Mouse (Mus musculus): Measurements from ENCODE around the gene Vkorc1l1. TPM values are rescaled to one million over a fixed set of nuclear protein-coding genes. Genes with fewer than 3 reads are reported as not detected.

The Vkorc1l1 gene
- polyA plus RNA-seq, 1 experiment from 2014 or later, result 25.8 TPM

DNA sequence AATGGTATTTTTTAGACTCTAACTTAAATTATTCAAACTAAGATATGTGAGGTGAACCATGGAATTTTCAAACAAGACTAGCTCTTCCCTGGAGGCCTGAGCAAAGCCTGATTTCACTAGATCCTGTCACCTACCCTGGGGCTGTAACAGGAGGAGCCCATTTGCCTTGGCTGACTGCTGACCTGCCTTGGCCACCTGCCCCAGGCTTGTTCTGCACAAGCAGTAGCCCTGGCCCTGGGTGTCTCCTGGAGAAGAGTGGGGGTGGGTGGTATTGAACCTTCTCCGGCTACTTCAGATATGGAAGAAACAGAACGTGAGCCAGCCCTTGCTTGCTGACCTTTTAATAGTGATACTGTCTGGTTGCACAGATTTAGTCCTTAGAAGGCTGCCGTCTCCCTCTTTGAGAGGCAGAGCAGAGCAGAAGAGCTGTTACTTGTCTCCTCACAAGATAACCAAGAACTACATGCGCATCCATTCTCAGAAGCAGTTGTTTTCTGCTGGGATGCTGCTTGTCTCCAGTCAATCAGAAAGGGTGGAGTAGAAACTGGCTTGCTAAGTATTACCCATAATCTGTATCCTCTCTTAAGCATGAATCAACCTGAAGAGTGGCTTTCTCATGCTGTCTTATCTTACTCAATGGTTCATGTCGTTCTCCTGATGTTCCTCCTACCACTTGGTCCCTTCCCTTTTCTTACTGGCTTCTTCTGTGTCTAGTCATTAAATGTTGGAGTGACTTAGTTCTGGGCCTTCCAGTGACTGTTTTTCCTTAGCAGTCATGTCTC, 12.9 kb downstream of the Vkorc1l1 start:
- no peaks in the 10 kb centered on the region for H3K27me3 ChIP-seq (ENCODE audit: insufficient read depth, poor library complexity, severe bottlenecking)
- peaks cover 11% of the 10 kb centered on the region for H3K4me1 ChIP-seq
- H3K36me3 ChIP-seq, result peaks cover 7% of the 10 kb centered on the region; the same call in 1 of the 2 replicates
- no peak for DNase-seq (ENCODE audit: low spot score)
- no peaks in the 10 kb centered on the region for H3K9me3 ChIP-seq
- WGBS, result 50% methylated on average over 5 of the region's 5 CpGs
- no peak overlapping the region for H3K4me3 ChIP-seq
- no peak overlapping the region for H3K27ac ChIP-seq

- H3K27me3 ChIP-seq (ENCODE audit: insufficient read depth, poor library complexity, severe bottlenecking), result no peaks in the 10 kb centered on the region
- no peak overlapping the region for H3K27ac ChIP-seq
- peaks cover 11% of the 10 kb centered on the region for H3K4me1 ChIP-seq
- WGBS, result 71% methylated on average over 6 of the region's 6 CpGs
- no peak overlapping the region for H3K4me3 ChIP-seq
- H3K36me3 ChIP-seq, result peaks cover 12% of the 10 kb centered on the region
- no peak for DNase-seq (ENCODE audit: low spot score)
- H3K9me3 ChIP-seq, result no peaks in the 10 kb centered on the region
These were observed 14.0 kb downstream of the Vkorc1l1 start for GRCm38 (mm10) chr5:129955792-129956191.

- Histone ChIP-seq H3K4me3 (no peak overlapping the region), H3K9me3 (no peaks in the 10 kb centered on the region), H3K27ac (no peak overlapping the region), H3K4me1 (no peaks in the 10 kb centered on the region), H3K27me3 (ENCODE audit: insufficient read depth, poor library complexity, severe bottlenecking) (no peaks in the 10 kb centered on the region), H3K36me3 (peaks cover 9% of the 10 kb centered on the region)
- WGBS, result 89% methylated on average over 4 of the region's 4 CpGs
- DNase-seq (ENCODE audit: low spot score), result no peak
These were observed 21.5 kb downstream of the Vkorc1l1 start for GRCm38 (mm10) chr5:129963224-129963623.

DNA sequence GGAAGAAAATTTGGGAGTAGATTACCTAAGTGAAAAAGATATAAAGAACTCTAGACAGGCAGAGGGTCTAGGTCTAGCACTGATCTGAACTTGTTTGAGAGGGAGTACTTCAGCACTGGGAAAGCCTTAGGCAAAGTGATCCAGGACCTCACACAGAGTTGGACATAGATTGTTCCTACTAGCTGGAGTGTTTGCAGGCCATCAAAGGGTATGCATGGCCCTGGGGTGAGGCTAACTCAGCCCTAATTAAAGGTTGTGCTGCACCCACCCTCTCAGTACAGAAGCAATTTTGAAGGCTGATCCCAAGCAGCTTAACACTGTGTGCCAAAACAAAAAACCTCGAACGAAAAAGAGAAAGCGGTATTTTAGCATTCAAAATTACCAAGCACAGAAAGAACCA, 24.7 kb downstream of the Vkorc1l1 start:
- no peak for DNase-seq (ENCODE audit: low spot score)
- WGBS, result 92% methylated on average over 3 of the region's 3 CpGs
- H3K4me1 ChIP-seq, result no peaks in the 10 kb centered on the region

DNA sequence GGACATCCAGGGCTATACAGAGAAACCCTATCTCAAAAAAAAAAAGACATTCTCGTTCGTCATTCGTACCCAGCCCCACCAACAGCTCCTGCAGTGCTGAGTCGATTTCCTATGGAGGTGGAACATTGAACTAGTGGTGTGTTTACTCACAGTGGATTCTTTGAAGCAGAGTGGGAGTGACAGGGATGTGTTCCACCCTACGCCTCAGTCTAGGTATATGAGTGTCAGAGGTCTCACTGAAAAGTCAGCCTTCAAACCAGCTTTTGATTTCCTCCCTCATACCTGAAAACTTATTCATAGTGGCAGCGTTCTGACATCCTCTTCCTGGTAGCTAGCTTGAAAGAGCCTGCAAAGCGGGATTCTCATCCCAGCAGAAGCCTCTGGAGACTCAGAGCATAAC, 26.6 kb downstream of the Vkorc1l1 start:
- Histone ChIP-seq H3K4me3 (no peak overlapping the region), H3K9me3 (no peaks in the 10 kb centered on the region), H3K4me1 (no peaks in the 10 kb centered on the region), H3K27me3 (ENCODE audit: insufficient read depth, poor library complexity, severe bottlenecking) (no peaks in the 10 kb centered on the region), H3K36me3 (peaks cover 7% of the 10 kb centered on the region; the same call in 1 of the 2 replicates), H3K27ac (no peak overlapping the region)
- WGBS, result 85% methylated on average over 7 of the region's 7 CpGs
- DNase-seq (ENCODE audit: low spot score), result no peak

More for the DNA sequence above, 24.7 kb downstream of the Vkorc1l1 start:
- H3K36me3 ChIP-seq, result peaks cover 1% of the 10 kb centered on the region; the same call in 1 of the 2 replicates
- no peak overlapping the region for H3K27ac ChIP-seq
- no peaks in the 10 kb centered on the region for H3K9me3 ChIP-seq
- H3K27me3 ChIP-seq (ENCODE audit: insufficient read depth, poor library complexity, severe bottlenecking), result no peaks in the 10 kb centered on the region
- H3K4me3 ChIP-seq, result no peak overlapping the region

DNA sequence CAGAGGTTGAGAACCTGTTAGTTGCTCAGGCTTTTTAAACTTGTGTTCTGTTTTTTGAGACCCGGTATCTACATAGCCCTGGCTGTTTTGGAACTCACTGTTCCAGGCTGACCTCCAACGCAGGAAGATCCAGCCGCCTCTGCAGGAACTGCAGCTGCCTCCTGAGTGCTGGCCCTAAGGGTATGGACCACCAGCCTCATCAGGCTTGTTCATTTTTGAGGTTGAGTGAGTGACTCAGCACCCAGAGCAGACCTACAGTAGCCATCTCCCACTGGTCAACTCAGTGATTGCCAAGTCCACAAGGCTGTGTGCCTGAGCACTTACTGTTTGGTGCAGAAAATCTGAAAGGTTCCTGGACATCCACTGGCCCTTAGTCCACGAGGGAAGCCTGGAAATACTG, 29.7 kb downstream of the Vkorc1l1 start:
- WGBS, result 84% methylated on average over 4 of the region's 4 CpGs
- Histone ChIP-seq H3K27ac (no peak overlapping the region), H3K9me3 (no peaks in the 10 kb centered on the region), H3K4me1 (no peaks in the 10 kb centered on the region), H3K4me3 (no peak overlapping the region), H3K27me3 (ENCODE audit: insufficient read depth, poor library complexity, severe bottlenecking) (no peaks in the 10 kb centered on the region), H3K36me3 (peaks cover 22% of the 10 kb centered on the region; the same call in 1 of the 2 replicates)
- no peak for DNase-seq (ENCODE audit: low spot score)

DNA sequence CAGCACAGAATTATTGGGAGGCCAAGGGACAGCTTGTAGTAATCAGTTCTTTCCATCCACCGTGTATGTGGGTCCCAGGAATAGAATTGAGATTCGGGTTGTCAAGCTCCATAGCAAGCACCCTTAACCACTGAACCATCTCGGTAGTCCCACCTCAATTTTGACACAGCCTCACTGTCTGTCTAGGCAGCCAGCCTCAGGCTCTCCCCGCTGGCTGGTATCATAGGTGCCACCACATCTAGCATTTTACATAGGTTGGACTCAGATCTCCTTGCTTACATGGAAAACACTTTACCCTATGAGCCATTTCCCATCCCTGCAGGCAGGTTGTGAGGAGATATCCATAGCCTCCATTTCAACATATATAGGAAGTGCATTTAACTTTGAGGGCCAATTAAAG, 32.6 kb downstream of the Vkorc1l1 start:
- no peak for DNase-seq (ENCODE audit: low spot score)
- 85% methylated on average over 4 of the region's 4 CpGs for WGBS
- Histone ChIP-seq H3K9me3 (no peaks in the 10 kb centered on the region), H3K4me3 (no peak overlapping the region), H3K27me3 (ENCODE audit: insufficient read depth, poor library complexity, severe bottlenecking) (no peaks in the 10 kb centered on the region), H3K27ac (no peak overlapping the region), H3K4me1 (peaks cover 9% of the 10 kb centered on the region), H3K36me3 (peaks cover 22% of the 10 kb centered on the region; the same call in 1 of the 2 replicates)

DNA sequence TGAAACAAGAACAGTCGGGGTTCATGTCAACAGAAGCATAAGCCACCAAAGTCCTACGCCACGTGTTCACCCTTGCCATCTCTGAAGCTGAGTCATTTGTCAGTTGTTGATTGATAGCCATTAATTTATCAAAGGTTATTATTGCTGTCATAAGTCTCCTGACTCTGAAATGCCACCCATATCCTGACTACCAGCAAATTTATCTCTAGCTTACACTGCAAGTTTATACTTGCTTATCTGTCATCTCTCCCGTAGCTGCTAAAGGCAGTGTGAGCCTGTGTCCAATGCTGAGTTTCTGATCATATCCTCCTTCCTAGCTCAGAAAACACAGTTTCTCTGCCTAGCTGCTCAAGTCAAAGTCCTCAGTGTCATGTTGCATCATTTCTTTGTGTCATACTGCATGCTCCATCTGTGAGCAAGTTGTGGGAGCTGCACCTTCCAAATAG, 33.1 kb downstream of the Vkorc1l1 start:
- no peak overlapping the region for H3K27ac ChIP-seq
- WGBS, result 80% methylated on average over 4 of the region's 4 CpGs

GRCm38 (mm10) chr5:129977768-129978167, 36.0 kb downstream of the Vkorc1l1 start:
- Histone ChIP-seq H3K9me3 (no peaks in the 10 kb centered on the region), H3K36me3 (peaks cover 16% of the 10 kb centered on the region; the same call in 1 of the 2 replicates), H3K4me3 (no peak overlapping the region), H3K4me1 (peaks cover 26% of the 10 kb centered on the region), H3K27ac (no peak overlapping the region), H3K27me3 (ENCODE audit: insufficient read depth, poor library complexity, severe bottlenecking) (no peaks in the 10 kb centered on the region)
- WGBS, result 79% methylated on average over 4 of the region's 4 CpGs
- DNase-seq (ENCODE audit: low spot score), result no peak

More for the DNA sequence above, 33.1 kb downstream of the Vkorc1l1 start:
- Histone ChIP-seq H3K9me3 (no peaks in the 10 kb centered on the region), H3K4me1 (peaks cover 14% of the 10 kb centered on the region), H3K4me3 (no peak overlapping the region), H3K27me3 (ENCODE audit: insufficient read depth, poor library complexity, severe bottlenecking) (no peaks in the 10 kb centered on the region), H3K36me3 (peaks cover 22% of the 10 kb centered on the region; the same call in 1 of the 2 replicates)
- DNase-seq (ENCODE audit: low spot score), result no peak

- Histone ChIP-seq H3K9me3 (no peaks in the 10 kb centered on the region), H3K36me3 (peaks cover 24% of the 10 kb centered on the region), H3K27ac (no peak overlapping the region), H3K27me3 (ENCODE audit: insufficient read depth, poor library complexity, severe bottlenecking) (no peaks in the 10 kb centered on the region), H3K4me3 (no peak overlapping the region), H3K4me1 (peaks cover 26% of the 10 kb centered on the region)
- DNase-seq (ENCODE audit: low spot score), result no peak
- WGBS, result 47% methylated on average over 5 of the region's 5 CpGs
These were observed 36.8 kb downstream of the Vkorc1l1 start for GRCm38 (mm10) chr5:129978608-129979007.

DNA sequence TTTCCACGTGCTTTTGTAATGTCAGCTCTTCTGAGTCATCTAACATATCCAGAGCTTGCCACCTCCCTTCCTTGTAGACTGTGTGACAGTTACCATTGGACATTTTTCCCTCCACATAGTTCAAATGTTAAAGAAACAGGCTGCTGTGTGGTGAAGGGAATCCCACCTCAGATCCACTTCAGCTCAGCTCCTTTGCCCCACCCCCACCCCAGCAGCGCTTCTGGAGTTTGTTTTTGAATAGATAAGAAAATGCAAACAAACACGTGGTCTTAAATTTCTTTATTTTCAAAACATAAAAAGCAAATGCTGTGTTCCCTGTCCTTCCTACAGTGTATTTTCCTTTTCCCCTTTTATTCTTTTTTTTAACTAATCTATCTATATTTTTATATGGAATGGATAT, 38.4 kb downstream of the Vkorc1l1 start:
- no peak overlapping the region for H3K27ac ChIP-seq
- WGBS, result 39% methylated on average over 3 of the region's 3 CpGs
- H3K27me3 ChIP-seq (ENCODE audit: insufficient read depth, poor library complexity, severe bottlenecking), result no peaks in the 10 kb centered on the region
- no peak overlapping the region for H3K4me3 ChIP-seq
- no peaks in the 10 kb centered on the region for H3K9me3 ChIP-seq
- no peak for DNase-seq (ENCODE audit: low spot score)
- peaks cover 28% of the 10 kb centered on the region for H3K36me3 ChIP-seq
- peaks cover 26% of the 10 kb centered on the region for H3K4me1 ChIP-seq

GRCm38 (mm10) chr5:129989376-129989775, 47.6 kb downstream of the Vkorc1l1 start:
- no peak for DNase-seq (ENCODE audit: low spot score)
- H3K27ac ChIP-seq, result no peak overlapping the region
- no peak overlapping the region for H3K4me3 ChIP-seq
- H3K27me3 ChIP-seq (ENCODE audit: insufficient read depth, poor library complexity, severe bottlenecking), result no peaks in the 10 kb centered on the region
- H3K36me3 ChIP-seq, result peaks cover 46% of the 10 kb centered on the region
- H3K4me1 ChIP-seq, result no peaks in the 10 kb centered on the region
- H3K9me3 ChIP-seq, result no peaks in the 10 kb centered on the region
- 83% methylated on average over 13 of the region's 13 CpGs for WGBS

DNA sequence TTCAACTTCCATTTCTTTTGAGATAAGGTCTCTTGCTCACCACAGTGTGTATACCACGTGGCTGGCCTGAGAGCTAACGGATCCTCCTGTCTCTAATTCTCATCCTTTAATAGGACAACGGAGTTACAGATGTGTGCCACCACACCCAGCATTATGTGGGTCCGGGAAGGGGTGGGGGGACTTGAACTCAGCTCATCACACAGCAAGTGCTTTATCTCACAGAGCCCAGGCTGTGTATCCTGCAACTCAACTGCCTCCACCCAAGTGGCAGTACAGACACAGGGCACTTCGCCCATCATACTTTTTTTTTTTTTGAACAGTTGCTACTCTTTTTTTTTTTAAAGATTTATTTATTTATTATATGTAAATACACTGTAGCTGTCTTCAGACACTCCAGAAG, 50.1 kb downstream of the Vkorc1l1 start:
- Histone ChIP-seq H3K4me1 (no peaks in the 10 kb centered on the region), H3K9me3 (no peaks in the 10 kb centered on the region), H3K36me3 (peaks cover 50% of the 10 kb centered on the region), H3K27me3 (ENCODE audit: insufficient read depth, poor library complexity, severe bottlenecking) (no peaks in the 10 kb centered on the region), H3K4me3 (no peak overlapping the region), H3K27ac (no peak overlapping the region)
- no peak for DNase-seq (ENCODE audit: low spot score)
- 87% methylated on average over 5 of the region's 5 CpGs for WGBS

Data from heart, embryonic 10.5 days (tissue).